Mouse (Mus musculus) midbrain, embryonic 15.5 days (tissue): ENCODE data around the gene P2rx6. TPM values are rescaled to one million over a fixed set of nuclear protein-coding genes. Genes with fewer than 3 reads are reported as not detected.
"Not testable (repeated sequence)": the region's sequence is repeated elsewhere in the genome, so short reads cannot be mapped to it uniquely, and the experiment has no call there.

ENCODE experiments used
- ATAC-seq: fragments of 200-750 bp; cut with Nextera tagmentation; replicated peaks from 2 replicates; pipeline ENCODE4 v1.8.0; 2017; ENCODE audit warnings: moderate TSS enrichment
- H3K27ac ChIP-seq: fragments of 300-500 bp; sonication (generic); 2 replicates; pipeline ENCODE4 v1.5.1; 2015; ENCODE audit warnings: mild to moderate bottlenecking, inconsistent platforms
- H3K27me3 ChIP-seq: fragments of 300-500 bp; sonication (generic); replicated peaks from 2 replicates; pipeline ENCODE4 v1.6.1; 2015; ENCODE audit warnings: inconsistent platforms
- H3K36me3 ChIP-seq: fragments of 300-500 bp; sonication (generic); replicated peaks from 2 replicates; pipeline ENCODE4 v1.6.1; 2015; ENCODE audit warnings: inconsistent platforms
- H3K4me1 ChIP-seq: fragments of 300-500 bp; sonication (generic); 2 replicates; pipeline ENCODE4 v1.6.1; 2015; ENCODE audit warnings: inconsistent platforms
- H3K4me2 ChIP-seq: fragments of 300-500 bp; sonication (generic); 2 replicates; pipeline ENCODE4 v1.6.1; 2015; ENCODE audit warnings: inconsistent platforms, mild to moderate bottlenecking, moderate library complexity
- H3K4me3 ChIP-seq: fragments of 300-500 bp; sonication (generic); 2 replicates; pipeline ENCODE4 v1.5.1; 2015; ENCODE audit warnings: mild to moderate bottlenecking, inconsistent platforms
- H3K9ac ChIP-seq: fragments of 300-500 bp; sonication (generic); 2 replicates; pipeline ENCODE4 v1.6.1; 2015; ENCODE audit warnings: mild to moderate bottlenecking, inconsistent platforms
- H3K9me3 ChIP-seq: fragments of 300-500 bp; sonication (generic); 2 replicates; pipeline ENCODE4 v1.6.1; 2016; ENCODE audit warnings: inconsistent platforms
- WGBS: fragments of 180-500 bp; shearing (Covaris S2); methylation state at CpG from one replicate; pipeline ENCODE4 v1.1.7; 2015; ENCODE audit warnings: mixed read lengths; 5-methylcytosine and 5-hydroxymethylcytosine counted together
- polyA plus RNA-seq: library from polyadenylated mRNA; unstranded; fragments of >200 nt; fragmentation: Nextera tagmentation; extraction: Ambion mirVana; gene quantifications from 2 replicates; pipeline ENCODE4 v1.2.1, GENCODE M21; 2015

Gene P2rx6
- polyA plus RNA-seq, 1 experiment from 2014 or later, result 3.1 TPM

GRCm38 (mm10) chr16:17542632-17543031 lies 19.1 kb upstream of the P2rx6 start:
- ATAC-seq, result no peak
- no peaks in the 10 kb centered on the region for H3K36me3 ChIP-seq
- peaks cover 9% of the 10 kb centered on the region for H3K27me3 ChIP-seq
- WGBS, result 85% methylated on average over 2 of the region's 2 CpGs
- H3K9ac ChIP-seq, result no peak overlapping the region
- H3K4me2 ChIP-seq, result no peak overlapping the region
- H3K9me3 ChIP-seq, result no peaks in the 10 kb centered on the region
- H3K27ac ChIP-seq, result no peak overlapping the region
- no peak overlapping the region for H3K4me3 ChIP-seq
- no peaks in the 10 kb centered on the region for H3K4me1 ChIP-seq

DNA sequence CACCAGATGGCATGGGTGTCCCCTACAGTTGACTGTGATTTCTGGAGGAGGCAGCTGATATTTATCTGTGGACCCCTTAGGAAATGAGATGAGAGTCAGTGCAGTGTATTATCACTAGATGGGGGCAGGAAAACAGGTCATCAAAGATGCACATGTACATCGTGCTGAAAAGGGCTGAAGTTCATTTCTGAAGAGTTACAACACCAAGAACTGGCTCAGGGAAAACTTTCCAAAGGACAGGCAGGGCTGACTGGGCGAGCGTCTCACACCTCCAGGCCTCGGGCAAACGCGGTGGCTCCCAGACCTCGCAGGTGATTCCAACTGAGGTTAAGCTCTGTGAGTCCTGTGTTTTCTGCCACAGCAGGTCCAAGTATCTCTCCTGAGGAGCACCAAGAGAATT lies 8.8 kb upstream of the P2rx6 start:
- WGBS, result 87% methylated on average over 7 of the region's 7 CpGs
- Histone ChIP-seq H3K9me3 (no peaks in the 10 kb centered on the region), H3K4me3 (no peak overlapping the region), H3K4me1 (peaks cover 15% of the 10 kb centered on the region), H3K27ac (no peak overlapping the region), H3K27me3 (no peaks in the 10 kb centered on the region), H3K4me2 (no peak overlapping the region), H3K9ac (no peak overlapping the region), H3K36me3 (no peaks in the 10 kb centered on the region)
- no peak for ATAC-seq

- WGBS, result 2% methylated on average over 18 of the region's 18 CpGs
- peak; percentile 80 for ATAC-seq
- Histone ChIP-seq H3K4me2 (peak overlapping the region; percentile 40), H3K27ac (no peak overlapping the region), H3K36me3 (no peaks in the 10 kb centered on the region), H3K4me3 (peak overlapping the region; percentile 23), H3K4me1 (peaks cover 26% of the 10 kb centered on the region), H3K9me3 (no peaks in the 10 kb centered on the region), H3K9ac (peak overlapping the region; percentile 20; the same call in 1 of the 2 replicates), H3K27me3 (no peaks in the 10 kb centered on the region)
Observed at GRCm38 (mm10) chr16:17553910-17554685, 7.6 kb upstream of the P2rx6 start.

GRCm38 (mm10) chr16:17554702-17555101 lies 7.0 kb upstream of the P2rx6 start:
- peaks cover 27% of the 10 kb centered on the region for H3K4me1 ChIP-seq
- H3K36me3 ChIP-seq, ATAC-seq, H3K4me3 ChIP-seq, H3K9me3 ChIP-seq, H3K27ac ChIP-seq, H3K9ac ChIP-seq, H3K27me3 ChIP-seq, H3K4me2 ChIP-seq: not testable (repeated sequence)
- 7% methylated on average over 4 of the region's 4 CpGs for WGBS

GRCm38 (mm10) chr16:17556180-17556579 lies 5.5 kb upstream of the P2rx6 start:
- H3K9ac ChIP-seq, result no peak overlapping the region
- no peaks in the 10 kb centered on the region for H3K9me3 ChIP-seq
- H3K36me3 ChIP-seq, result no peaks in the 10 kb centered on the region
- peaks cover 33% of the 10 kb centered on the region for H3K4me1 ChIP-seq
- WGBS, result 80% methylated on average over 4 of the region's 4 CpGs
- H3K27ac ChIP-seq, result no peak overlapping the region
- peaks cover 10% of the 10 kb centered on the region; the same call in 1 of the 2 replicates for H3K27me3 ChIP-seq
- H3K4me3 ChIP-seq, result no peak overlapping the region
- no peak overlapping the region for H3K4me2 ChIP-seq
- no peak for ATAC-seq

- Histone ChIP-seq H3K4me1 (peaks cover 41% of the 10 kb centered on the region), H3K4me2 (no peak overlapping the region), H3K27me3 (peaks cover 16% of the 10 kb centered on the region), H3K4me3 (no peak overlapping the region), H3K9me3 (no peaks in the 10 kb centered on the region), H3K9ac (no peak overlapping the region), H3K36me3 (no peaks in the 10 kb centered on the region), H3K27ac (no peak overlapping the region)
- no peak for ATAC-seq
- WGBS, result 64% methylated on average over 4 of the region's 4 CpGs
Observed at GRCm38 (mm10) chr16:17556907-17557306, 4.8 kb upstream of the P2rx6 start.

DNA sequence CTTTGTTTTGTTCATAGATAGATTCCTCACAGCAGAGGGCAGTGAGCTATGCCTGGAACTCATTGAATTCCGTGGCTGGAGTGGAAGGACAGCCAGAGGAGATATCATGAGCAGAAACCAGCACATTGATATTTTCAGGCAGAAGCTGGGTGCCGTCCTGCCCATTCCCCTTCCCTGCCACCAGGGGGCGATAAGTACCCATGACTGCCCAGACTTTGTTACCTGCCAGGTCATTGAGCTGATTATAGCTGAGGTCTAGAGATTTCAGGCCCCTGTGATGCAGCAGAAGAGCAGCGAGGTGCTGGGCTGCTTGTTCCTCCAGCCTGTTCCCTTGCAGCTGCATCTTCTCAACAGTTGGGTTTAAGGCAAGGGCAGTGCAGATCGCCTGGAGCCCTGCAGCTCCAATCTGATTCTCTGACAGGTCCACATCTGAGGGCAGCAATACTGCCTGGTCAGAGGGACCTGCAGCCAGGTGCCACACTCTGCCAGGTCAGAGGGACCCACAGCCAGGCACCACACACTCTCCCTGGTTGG lies 3.7 kb upstream of the P2rx6 start:
- Histone ChIP-seq H3K4me3 (no peak overlapping the region), H3K9me3 (no peaks in the 10 kb centered on the region), H3K36me3 (no peaks in the 10 kb centered on the region), H3K4me2 (0 out of 2 replicates have a peak overlapping the region, but pooled peaks have one; percentile 4), H3K4me1 (peaks cover 44% of the 10 kb centered on the region), H3K27me3 (peaks cover 16% of the 10 kb centered on the region), H3K9ac (no peak overlapping the region), H3K27ac (no peak overlapping the region)
- 1% methylated on average over 5 of the region's 5 CpGs for WGBS
- ATAC-seq, result peak; percentile 48

GRCm38 (mm10) chr16:17558811-17559210 lies 2.9 kb upstream of the P2rx6 start:
- Histone ChIP-seq H3K4me2 (peak overlapping the region; percentile 12; the same call in 1 of the 2 replicates), H3K9me3 (no peaks in the 10 kb centered on the region), H3K27me3 (peaks cover 16% of the 10 kb centered on the region), H3K36me3 (no peaks in the 10 kb centered on the region), H3K9ac (no peak overlapping the region), H3K4me3 (no peak overlapping the region), H3K4me1 (peaks cover 41% of the 10 kb centered on the region), H3K27ac (no peak overlapping the region)
- 1% methylated on average over 5 of the region's 5 CpGs for WGBS
- ATAC-seq, result no peak

GRCm38 (mm10) chr16:17559396-17560027 lies 2.2 kb upstream of the P2rx6 start:
- Histone ChIP-seq H3K9me3 (no peaks in the 10 kb centered on the region), H3K4me2 (peak overlapping the region; percentile 12; the same call in 1 of the 2 replicates), H3K36me3 (no peaks in the 10 kb centered on the region), H3K27me3 (peaks cover 16% of the 10 kb centered on the region), H3K9ac (no peak overlapping the region), H3K4me1 (peaks cover 34% of the 10 kb centered on the region), H3K27ac (no peak overlapping the region), H3K4me3 (no peak overlapping the region)
- WGBS, result 68% methylated on average over 9 of the region's 9 CpGs
- no peak for ATAC-seq

DNA sequence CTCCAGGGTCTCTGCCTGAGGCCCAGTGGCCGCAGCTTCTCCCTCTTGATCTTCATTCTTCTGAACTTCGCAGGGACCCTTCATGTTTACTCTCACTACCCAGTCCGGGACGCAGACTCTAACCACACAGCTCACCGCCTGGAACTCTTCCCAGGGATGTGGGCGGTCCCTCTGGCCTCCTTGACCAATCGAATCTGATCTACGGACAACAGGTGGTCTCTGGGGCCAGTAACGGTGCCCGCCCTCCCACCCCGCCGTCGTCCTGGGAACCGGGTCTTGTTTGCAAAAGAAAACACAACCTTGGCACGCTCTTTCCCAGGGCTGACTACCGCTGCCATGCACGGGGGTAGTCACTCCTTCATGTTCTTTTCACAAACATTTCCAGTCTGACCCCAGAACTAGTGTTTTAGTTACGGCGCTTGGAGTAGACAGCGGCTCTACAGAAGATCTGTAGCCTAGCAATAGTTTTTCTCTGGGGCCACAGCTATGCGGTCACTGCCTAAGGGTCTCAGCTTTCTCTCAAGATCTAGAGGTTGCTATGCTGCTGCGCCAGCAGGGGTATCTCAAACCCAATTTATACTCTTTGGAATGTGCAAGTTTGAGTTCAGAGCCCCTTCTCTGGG lies 446 bp upstream of the P2rx6 start, which contains the start of gene Lrrc74b:
Gene Lrrc74b (minus strand): TSS at position 120 of the 623 bp plus-strand sequence.
- H3K27ac ChIP-seq, result peak within 1 kb of the TSS; percentile 36; the same call in 1 of the 2 replicates
- H3K9ac ChIP-seq, result no peak within 1 kb of the TSS
- H3K27me3 ChIP-seq, result peaks cover 16% of the 10 kb centered on the region
- ATAC-seq, result peak; percentile 73
- peak within 1 kb of the TSS; percentile 41 for H3K4me2 ChIP-seq
- no peaks in the 10 kb centered on the region for H3K36me3 ChIP-seq
- peaks cover 29% of the 10 kb centered on the region for H3K4me1 ChIP-seq
- peak within 1 kb of the TSS; percentile 12; the same call in 1 of the 2 replicates for H3K4me3 ChIP-seq
- WGBS, result under 1% methylated on average over 22 of the region's 22 CpGs
- no peaks in the 10 kb centered on the region for H3K9me3 ChIP-seq

- H3K27ac ChIP-seq, result no peak overlapping the region
- H3K36me3 ChIP-seq, result no peaks in the 10 kb centered on the region
- H3K9me3 ChIP-seq, result no peaks in the 10 kb centered on the region
- WGBS, result 21% methylated on average over 1 of the region's 1 CpGs
- H3K27me3 ChIP-seq, result peaks cover 16% of the 10 kb centered on the region
- H3K4me2 ChIP-seq, result no peak overlapping the region
- ATAC-seq, result no peak
- H3K9ac ChIP-seq, result no peak overlapping the region
- H3K4me3 ChIP-seq, result no peak overlapping the region
- H3K4me1 ChIP-seq, result peaks cover 24% of the 10 kb centered on the region
Observed at GRCm38 (mm10) chr16:17563580-17563979, 1.9 kb downstream of the P2rx6 start.

GRCm38 (mm10) chr16:17564221-17564620 lies 2.5 kb downstream of the P2rx6 start:
- Histone ChIP-seq H3K9ac (no peak overlapping the region), H3K4me2 (no peak overlapping the region), H3K9me3 (no peaks in the 10 kb centered on the region), H3K36me3 (no peaks in the 10 kb centered on the region), H3K27me3 (peaks cover 16% of the 10 kb centered on the region), H3K27ac (no peak overlapping the region), H3K4me1 (peaks cover 17% of the 10 kb centered on the region), H3K4me3 (no peak overlapping the region)
- 84% methylated on average over 2 of the region's 2 CpGs for WGBS
- no peak for ATAC-seq
